Mouse (Mus musculus) CD4-positive, CD25-positive, alpha-beta regulatory T cell (primary cell): ENCODE measurements around the gene Cdca5. TPM values are rescaled to one million over a fixed set of nuclear protein-coding genes. Genes with fewer than 3 reads are reported as not detected.

ENCODE experiments used
- polyA plus RNA-seq: library from polyadenylated mRNA; unstranded; fragments of 100-300 nt; shearing (Covaris generic); gene quantifications from one replicate; pipeline ENCODE4 v1.2.1, GENCODE M21; 2017

Cdca5 gene
- 2.2 TPM for polyA plus RNA-seq

DNA sequence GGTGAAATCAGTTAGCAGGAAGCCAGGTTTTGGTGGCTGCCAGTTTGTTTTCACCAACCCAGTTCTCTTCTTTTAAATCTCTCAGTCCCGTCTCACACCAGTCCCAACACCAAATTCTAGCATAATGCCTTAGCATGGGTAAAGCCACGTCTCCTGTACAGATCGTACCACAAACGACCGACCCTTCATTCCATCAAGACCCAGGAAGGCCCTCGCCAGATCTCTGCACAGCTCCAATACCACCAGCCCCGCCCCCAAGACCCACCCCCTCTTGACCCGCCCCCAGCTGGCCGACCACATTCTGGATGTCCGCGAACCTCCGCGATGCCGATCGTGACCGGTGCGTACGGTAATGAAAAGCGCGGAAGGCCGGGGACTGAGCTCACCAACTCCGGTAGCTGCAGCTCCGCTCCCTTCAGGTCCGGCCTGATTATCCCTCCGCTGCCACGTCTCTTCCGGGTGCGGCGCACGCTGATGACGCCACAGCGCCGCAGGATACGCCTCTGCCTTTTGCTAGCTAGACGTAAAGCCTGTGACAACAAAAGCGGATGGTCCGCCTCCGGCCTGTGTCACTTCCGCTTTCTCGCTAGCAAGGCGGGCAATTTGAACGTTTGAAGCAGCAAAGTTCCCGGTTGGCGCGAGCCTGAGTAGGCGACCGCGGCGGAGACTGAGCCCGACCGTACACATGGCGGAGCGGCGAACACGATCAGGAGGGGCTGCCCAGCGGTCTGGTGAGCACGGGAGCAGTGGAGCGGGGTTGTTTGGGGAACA lies at the start of gene Cdca5, which contains the start of gene Zfpl1:
Gene Cdca5 (plus strand): TSS at position 506 of the 771 bp plus-strand sequence.
Gene Zfpl1 (minus strand): TSS at position 479 of the 771 bp plus-strand sequence.

DNA sequence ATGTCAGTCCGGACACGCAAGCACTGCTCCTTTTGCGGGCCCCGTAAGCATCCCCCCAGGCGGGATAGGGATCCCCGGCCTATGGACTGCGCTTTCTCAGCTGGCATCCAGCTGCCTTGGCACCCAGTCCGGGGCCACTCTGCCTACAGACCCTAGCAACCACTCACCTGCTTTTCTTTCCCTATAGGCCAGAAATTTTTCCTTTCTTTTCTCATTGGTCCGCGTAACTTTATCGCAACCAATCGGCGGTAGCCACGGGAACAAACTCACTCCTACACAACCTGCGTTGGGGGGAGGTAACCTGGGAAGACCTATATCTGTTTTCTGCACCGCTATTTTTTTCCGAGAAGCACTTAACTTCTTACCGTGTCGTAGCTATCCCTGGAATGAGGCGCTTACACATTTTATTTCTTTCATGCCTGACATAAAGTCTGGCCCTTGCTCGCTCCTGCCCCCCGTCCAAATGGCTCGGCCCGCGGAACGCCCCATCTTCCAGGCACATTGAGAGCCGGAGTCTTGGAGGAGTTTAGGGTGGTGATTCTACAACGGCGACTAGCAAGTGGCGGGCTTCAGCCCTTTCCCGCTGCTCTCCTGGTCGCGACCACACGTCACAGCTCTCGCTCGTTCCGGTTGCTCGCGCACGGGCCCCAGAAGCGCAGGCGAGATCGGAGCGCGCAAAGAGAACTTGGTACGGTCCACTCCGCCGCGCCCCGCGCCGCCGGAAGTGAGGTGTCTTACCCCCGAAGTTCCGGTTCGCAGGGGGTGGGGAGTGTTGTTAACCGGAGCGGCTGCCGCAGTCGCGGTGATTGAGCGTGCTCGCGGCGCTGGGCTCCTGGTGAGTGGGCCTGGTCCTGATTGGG lies 38.3 kb upstream of the Cdca5 start, which contains the start of gene Syvn1:
Gene Syvn1 (plus strand): TSS at position 283 of the 860 bp plus-strand sequence.

DNA sequence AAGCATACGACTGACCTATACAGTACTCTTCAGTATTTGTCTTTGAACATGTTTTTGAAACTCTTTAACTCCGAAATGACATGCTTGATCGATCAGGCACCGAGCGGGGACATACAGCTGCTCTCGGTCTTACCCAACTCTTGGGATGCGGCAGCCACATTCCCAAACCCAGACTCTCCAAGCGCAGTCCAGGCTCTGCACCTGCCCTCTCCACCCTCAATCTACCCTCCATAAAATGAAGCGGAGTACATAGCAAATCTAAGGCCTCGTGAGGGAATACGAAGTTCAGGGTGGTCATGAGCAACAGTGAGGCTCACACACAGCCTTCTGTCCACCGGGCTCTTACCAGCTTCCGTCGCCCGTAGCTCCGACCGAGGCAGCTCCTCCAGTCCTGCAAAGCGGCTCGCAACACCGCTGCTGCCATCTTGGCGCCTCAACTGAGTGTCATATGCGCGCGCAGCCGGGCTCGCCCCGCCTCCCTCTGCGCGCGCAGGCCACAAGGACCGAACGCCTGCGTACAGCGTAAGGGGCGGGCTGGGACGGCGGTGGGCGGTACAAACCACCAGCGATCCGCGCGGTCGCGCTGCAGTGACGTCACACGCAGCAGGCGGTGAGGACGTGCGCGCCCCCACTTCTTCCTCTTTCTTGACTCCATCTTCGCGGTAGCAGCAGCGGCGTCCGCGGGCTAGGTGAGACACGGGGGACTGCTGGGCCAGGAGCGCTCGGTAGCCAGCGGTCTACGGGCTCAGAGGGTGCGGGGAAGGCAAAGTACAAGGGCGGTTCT lies 27.3 kb upstream of the Cdca5 start, which contains the start of the genes Mrpl49 and Fau:
Gene Mrpl49 (minus strand): TSS at position 473 of the 784 bp plus-strand sequence.
Gene Fau (plus strand): TSS at position 532 of the 784 bp plus-strand sequence.

DNA sequence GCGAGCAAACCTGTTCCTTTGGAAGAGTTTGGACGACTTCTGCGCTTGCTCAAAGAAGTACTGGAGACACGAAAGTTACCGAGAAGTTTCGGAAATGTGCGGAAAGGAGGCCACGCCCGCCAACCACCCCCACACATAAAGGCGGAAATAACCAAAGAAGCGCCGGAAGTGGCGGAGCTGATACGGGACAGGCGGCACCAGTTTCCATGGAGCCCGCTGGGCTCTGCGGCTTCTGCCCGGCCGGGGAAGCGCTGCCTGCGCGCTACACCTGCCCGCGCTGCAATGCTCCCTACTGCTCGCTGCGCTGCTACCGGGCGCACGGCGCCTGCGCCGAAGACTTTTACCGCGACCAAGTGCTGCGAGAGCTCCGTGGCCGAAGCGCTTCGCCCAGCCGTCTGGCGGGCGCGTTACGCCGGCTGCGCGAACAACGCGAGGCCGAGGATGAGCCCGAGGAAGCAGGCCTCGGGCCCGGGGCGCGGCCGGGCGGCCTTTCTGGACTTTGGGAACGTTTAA lies 23.7 kb upstream of the Cdca5 start, which contains the start of gene Znhit2:
Gene Znhit2 (plus strand): TSS at position 172 of the 513 bp plus-strand sequence.

DNA sequence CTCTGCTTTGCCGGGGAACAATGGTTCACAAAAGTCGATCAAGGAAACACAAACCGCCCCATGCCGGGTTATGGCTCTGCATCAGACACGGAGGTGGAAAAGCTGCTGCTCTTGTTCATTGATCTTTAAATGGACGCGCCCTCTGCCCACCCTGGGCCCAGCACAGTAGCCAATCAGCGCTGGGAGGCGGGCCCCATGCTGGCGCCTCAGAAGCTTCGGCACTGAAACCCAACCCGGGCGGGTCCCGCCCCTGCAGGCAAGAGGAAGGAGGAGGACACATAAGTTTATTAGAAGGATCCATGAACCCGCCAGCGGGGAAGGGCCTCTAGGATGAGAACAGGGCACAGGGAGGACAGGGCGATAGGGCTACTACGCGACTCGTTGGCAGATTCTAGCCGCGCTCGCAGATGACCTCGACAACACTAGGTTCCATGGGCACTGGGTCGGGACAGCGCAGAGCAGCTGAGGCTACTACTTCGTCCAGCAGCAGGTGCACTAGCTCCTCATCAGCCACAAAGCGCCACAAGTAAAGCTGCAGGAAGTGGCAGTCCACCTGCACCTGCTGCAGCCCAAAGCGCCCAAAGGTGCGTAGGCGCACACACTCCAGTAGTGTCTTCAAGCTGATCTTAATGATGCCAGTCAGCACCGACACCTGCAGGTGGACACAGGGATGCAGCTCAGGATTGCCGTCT lies 16.9 kb upstream of the Cdca5 start, which contains the start of gene Tm7sf2:
Gene Tm7sf2 (minus strand): TSS at position 650 of the 692 bp plus-strand sequence.

DNA sequence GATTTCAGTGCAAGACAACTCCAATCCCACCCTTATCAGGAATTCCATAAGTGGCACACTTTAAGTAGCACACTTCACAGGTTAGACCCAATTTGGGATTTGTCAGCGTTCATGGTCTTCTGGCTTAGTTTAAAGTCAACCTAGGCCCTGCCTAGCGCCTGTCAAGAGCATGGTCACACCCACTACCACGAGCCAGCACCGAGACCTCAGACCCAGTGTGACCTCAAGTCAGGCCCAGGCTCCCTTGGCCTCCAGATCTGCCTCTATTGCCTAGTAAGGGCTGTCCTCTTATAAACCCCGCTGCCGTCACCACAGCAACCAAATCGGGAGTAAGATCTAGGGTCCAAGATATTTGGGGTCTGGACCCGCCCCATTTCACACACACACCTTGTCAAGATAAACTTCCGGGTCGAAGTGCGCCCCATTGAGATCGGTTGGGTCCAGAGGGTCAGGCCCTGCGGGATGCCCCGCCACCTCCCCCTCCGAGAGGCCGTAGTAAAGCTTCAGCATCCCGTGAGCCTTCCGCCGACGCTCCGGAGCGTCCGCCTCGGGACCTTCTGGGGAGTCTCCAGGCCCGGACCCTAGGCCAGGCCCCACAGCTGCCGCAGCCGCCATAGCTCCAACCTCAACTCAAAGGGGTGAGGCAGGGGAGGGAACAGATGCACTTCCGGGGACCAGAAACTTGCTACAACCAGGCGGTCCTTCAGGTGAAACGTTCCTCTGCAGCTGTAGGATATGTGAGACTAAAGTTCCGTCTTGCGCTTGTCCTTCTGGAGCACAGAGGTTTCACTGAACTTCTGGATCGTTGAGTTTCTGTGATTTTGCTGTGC lies 8.0 kb upstream of the Cdca5 start, which contains the start of gene Vps51:
Gene Vps51 (minus strand): TSS at position 668 of the 830 bp plus-strand sequence.

DNA sequence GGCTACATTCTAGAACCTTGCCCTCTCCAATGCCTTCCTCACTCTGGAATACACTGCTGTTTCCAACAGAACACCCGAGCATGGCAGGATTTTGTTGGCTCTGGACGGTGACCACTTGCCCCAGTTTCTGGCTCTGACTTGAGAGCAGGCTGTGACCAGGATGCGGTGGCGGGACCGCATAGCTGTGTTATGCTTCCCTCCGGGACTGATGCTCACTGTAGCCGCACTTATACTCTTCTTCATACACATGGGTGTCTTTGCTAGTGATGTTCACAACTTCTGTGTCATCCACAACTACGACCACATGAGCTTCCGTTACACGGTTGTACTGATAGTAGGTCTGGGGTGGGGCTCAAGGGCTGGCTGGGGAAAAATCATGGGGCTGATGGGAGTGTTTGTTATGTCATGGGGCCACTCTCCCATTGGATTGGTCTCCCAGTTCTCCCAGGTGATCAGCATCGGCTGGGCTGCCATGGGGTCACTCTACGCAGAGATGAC lies 4.8 kb upstream of the Cdca5 start, which contains the start of gene Tmem262:
Gene Tmem262 (plus strand): TSS at position 51 of the 498 bp plus-strand sequence.

DNA sequence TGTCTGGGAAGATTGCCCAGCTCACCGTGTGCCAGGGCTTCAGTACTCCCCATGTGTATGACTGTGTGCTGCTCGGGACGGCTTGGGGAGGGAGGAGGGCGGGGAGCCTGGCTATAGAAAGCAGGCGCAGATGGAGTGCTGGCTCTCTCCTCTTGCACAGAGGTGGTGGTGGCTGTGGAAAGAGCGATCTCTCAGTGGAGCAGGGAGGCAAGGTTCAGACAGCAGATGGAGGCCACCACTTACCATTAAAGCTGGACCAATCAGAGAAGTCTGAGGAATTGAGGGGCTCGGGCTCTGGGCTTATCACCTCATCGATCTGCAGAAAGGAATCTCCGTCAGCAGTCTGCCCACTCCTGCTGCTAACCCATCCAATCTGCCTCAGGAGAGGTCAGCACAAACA lies 2.6 kb upstream of the Cdca5 start, which contains the start of gene Gm28374:
Gene Gm28374 (minus strand): TSS at position 101 of the 400 bp plus-strand sequence.

DNA sequence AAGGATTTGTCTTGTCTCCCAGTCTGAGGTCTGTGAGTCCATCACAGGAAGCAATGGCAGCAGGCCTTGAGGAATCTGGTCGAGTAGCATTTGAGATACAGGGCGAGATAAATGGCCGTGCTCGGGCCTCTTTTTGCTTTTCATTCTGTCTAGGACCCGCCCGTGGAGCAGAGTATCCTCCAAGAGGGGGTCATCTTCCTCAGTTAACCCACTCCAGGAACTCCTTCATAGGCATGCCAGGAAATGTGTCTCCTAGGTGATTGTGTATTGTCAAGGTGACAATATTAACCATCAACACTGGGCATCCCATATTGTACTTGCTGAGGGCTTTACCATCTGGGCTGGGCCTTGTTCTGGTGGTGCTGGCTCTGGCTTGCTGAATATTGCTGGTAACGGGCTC lies 9.3 kb downstream of the Cdca5 start, which contains the start of gene AC131692.1:
Gene AC131692.1 (plus strand): TSS at position 301 of the 400 bp plus-strand sequence.

DNA sequence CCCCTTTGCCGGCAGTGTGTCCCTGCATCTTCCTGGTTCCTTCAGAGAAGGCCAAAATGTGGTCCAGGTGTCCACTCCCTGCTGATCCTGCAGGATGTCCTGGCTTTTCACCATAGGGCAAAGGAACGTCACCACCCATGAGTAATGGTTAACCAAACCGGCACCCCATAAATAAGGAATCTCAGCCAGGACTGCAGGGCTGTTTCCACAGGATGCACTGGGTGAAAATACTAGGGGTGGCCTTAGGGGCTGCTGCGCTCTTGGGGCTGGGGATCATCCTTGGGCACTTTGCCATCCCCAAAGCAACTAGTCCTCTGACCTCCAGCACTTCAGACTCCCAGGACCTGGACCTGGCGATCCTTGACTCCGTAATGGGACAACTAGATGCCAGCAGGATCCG lies 20.8 kb downstream of the Cdca5 start, which contains the start of gene Naaladl1:
Gene Naaladl1 (plus strand): TSS at position 197 of the 400 bp plus-strand sequence.

DNA sequence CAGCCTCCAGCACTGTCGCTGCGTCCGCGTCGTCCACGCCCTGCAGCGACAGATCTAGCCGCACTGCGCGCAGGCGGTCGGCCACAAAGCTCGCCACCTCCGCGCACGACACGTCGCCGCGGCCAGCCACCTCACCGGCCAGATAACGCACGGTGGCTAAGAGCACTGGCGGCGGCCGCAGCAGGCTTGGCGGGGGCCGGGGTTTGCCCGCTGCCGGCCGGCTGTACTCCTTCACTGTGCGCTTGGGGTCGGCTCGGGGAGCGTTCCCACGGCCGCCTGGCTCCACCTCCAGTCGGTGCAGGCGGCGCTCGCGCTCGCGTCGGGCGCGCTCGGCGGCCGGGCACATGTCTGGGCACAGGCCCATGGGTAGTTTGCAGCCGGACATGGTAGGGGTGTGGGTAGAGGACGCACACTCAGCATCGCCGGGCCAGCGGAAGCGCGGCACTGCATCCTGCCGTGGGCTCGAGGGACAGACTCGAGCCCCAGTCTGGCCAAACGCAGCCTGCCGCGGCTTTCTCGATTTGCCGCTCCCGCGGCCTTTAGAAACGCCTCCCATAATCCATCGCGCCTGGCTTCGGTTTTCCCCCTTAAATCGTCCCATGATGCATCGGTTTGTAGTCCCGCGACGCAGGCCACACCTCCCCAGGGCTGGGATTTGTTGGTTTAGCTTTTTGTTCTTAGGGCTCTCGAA lies 33.3 kb downstream of the Cdca5 start, which contains the start of gene Sac3d1:
Gene Sac3d1 (minus strand): TSS at position 665 of the 691 bp plus-strand sequence.

DNA sequence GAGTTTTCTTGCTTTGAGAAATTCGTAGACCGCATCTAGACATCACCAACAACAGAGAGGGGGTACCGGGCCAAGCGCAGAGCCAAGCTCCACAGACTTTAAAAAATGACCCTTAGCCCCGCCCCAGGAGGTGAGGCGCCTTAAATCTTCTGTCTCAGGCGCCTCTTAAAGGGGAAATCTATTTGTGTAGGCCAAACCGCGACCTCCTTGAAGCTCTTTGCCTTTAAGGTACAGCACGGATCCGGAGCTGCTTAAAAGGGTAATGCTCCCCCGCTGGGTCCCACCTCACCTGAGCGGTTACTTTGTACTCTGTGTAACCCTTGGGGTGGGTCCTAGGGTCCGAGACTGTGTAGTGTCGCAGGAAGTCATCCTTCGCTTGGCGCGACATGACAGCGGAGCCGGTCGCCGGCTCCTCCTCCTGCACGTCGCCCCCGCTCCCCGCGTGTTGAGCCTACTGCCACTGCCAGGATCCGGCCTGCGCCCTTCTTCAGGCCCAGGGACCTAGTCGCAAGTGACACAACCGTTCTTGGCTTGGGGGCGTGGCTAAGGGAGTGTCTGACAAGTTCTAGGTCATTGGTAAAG lies 43.1 kb downstream of the Cdca5 start, which contains the start of gene Snx15:
Gene Snx15 (minus strand): TSS at position 545 of the 582 bp plus-strand sequence.

DNA sequence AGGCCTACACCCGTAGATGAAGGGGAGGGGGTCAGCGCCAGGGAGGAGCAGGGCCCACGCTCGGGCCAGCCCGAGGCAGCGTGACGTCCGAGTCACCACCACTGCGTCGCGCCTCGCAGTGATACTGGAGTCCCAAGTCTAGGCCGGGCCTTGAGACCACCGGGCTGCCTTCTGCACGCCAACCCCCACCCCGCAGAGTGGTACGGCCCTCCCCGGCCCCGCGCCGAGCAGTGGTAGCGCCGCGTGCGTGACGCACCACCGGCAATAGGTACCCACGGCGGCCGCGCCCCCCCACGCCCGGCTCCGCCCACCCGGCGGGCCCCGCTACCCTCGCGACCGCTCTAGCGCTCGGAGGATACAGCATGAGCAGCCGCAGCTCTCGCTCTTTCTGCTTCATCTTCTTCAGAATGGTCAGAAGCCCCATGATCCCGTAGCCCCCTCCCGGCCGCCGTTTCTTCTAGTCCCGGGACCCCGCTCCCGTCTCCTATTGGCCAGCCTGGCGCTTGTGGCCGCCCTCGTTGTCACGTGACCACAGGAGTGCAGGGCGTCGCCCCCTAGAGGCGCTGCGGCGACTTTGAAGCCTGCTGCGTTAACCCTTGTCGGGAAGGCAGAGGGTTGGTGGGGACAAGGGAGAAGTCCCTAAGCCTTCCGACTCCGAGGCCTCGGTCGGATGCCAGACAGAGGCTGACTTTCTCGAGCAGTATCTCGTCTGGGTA lies 56.1 kb downstream of the Cdca5 start, which contains the start of gene Batf2:
Gene Batf2 (plus strand): TSS at position 306 of the 716 bp plus-strand sequence.

DNA sequence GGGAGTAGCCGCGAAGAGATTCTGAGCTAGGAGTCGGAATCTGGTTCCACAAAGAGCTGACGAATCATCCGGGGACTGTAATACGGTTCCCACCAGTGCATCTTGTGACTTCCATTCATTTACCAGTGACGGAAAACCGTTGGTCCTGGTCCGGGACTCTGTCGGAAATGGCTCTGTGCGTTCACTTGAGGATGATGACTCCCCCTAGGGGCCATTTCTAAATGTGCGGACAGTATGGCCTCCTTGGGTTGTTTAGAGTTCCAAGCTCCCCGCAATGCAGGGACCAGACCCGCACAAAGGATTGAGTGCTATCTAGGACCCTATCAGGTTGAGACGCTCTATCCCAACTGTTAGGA lies 56.6 kb downstream of the Cdca5 start, which contains the start of gene Arl2:
Gene Arl2 (minus strand): TSS at position 155 of the 356 bp plus-strand sequence.

